Mouse (Mus musculus): ENCODE results near the gene Commd6.
"Not testable (repeated sequence)": the region's sequence is repeated elsewhere in the genome, so short reads cannot be mapped to it uniquely, and the experiment has no call there.

Commd6 gene

GRCm38 (mm10) chr14:101608519-101609368 is 31.7 kb downstream of the Commd6 start, which contains the start of gene Tbc1d4:
TSS of gene Tbc1d4 (minus strand) at chr14:101609191.
- peak; percentile 41 to 70 for DNase-seq (ENCODE audit: low spot score in 2 of 2)

- peak in 1 of 2 experiments; percentile 63 for DNase-seq (ENCODE audit: low spot score in 2 of 2)
These were observed 32.6 kb downstream of the Commd6 start for GRCm38 (mm10) chr14:101607631-101608518.

- DNase-seq (ENCODE audit: low spot score in 2 of 2), result no peak
These were observed 34.6 kb downstream of the Commd6 start for GRCm38 (mm10) chr14:101605843-101606242.

- DNase-seq (ENCODE audit: low spot score in 2 of 2), result no peak
These were observed 37.6 kb downstream of the Commd6 start for GRCm38 (mm10) chr14:101602851-101603250.

- DNase-seq (ENCODE audit: low spot score in 2 of 2), result no peak
These were observed 43.3 kb downstream of the Commd6 start for GRCm38 (mm10) chr14:101597096-101597715.

GRCm38 (mm10) chr14:101596691-101597090 is 43.8 kb downstream of the Commd6 start:
- no peak for DNase-seq (ENCODE audit: low spot score in 2 of 2)

GRCm38 (mm10) chr14:101595301-101596080 is 45.0 kb downstream of the Commd6 start:
- no peak for DNase-seq (ENCODE audit: low spot score in 2 of 2)

GRCm38 (mm10) chr14:101594001-101594400 is 46.5 kb downstream of the Commd6 start:
- DNase-seq (ENCODE audit: low spot score in 2 of 2), result no peak

GRCm38 (mm10) chr14:101593340-101593739 is 47.1 kb downstream of the Commd6 start:
- no peak for DNase-seq (ENCODE audit: low spot score in 2 of 2)

GRCm38 (mm10) chr14:101591101-101591500 is 49.4 kb downstream of the Commd6 start:
- DNase-seq (ENCODE audit: low spot score in 2 of 2), result no peak

GRCm38 (mm10) chr14:101588209-101588991 is 52.1 kb downstream of the Commd6 start:
- not testable (repeated sequence) for DNase-seq (ENCODE audit: low spot score in 2 of 2)

GRCm38 (mm10) chr14:101587366-101588040 is 53.0 kb downstream of the Commd6 start:
- DNase-seq (ENCODE audit: low spot score in 2 of 2), result not testable (repeated sequence)

GRCm38 (mm10) chr14:101586096-101586495 is 54.4 kb downstream of the Commd6 start:
- no peak for DNase-seq (ENCODE audit: low spot score in 2 of 2)
